Mouse (Mus musculus) cerebellum, adult 2 months (tissue): ENCODE results near the gene 1700061G19Rik.

ENCODE experiments used
- CTCF ChIP-seq: fragments of 200-500 bp; IDR thresholded peaks from 2 replicates; pipeline ENCODE4 v1.5.1; 2011; ENCODE audit warnings: low read depth, mild to moderate bottlenecking, control low read depth, low read length, moderate library complexity, borderline replicate concordance; ENCODE audit not compliant: insufficient read depth
- POLR2A ChIP-seq: fragments of 200-500 bp; IDR thresholded peaks from 2 replicates; pipeline ENCODE4 v1.6.1; 2011; ENCODE audit warnings: low read length, control low read depth, borderline replicate concordance; ENCODE audit not compliant: insufficient read depth

DNA sequence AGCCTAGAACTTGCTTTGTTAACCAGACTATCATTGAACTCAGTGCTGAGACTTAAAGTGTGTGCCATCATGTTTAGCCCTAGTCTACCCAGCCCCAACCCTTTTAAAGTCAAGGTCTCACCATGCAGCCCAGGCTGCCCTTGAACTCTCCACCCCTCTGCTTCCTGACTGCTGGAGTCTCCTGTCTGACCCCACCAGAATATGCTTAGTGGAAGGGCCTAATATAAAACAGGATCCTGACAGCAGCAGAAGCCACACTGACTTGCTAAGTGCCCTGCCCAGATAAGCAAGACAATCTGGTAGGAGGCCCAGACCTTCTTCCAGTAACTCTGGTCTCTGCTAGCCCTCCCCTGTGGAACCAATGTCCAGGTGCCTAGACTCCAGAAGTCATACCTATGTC is 53.8 kb downstream of the 1700061G19Rik start:
- TF ChIP-seq CTCF, result no peak
- TF ChIP-seq POLR2A, result no peak
